Comparison of ENCODE assay signal across 20 mouse cellular contexts in genomic region chr12:85700191-85700841, GRCm38 (mm10). TPM values are rescaled to one million over a fixed set of nuclear protein-coding genes. Genes with fewer than 3 reads are reported as not detected.
DNase-seq lines count a peak whose midpoint lies in the region; ATAC-seq and TF ChIP-seq lines count a peak whose summit lies in the region.
"Had no signal": no experiment of that assay in that cellular context is flagged by ENCODE, and none has a peak within 500 bp of the region (broad histone marks: within the 10 kb centered on the region; RNA-seq: fewer than 3 reads in every experiment).

No protein-coding gene starts in this region.

- no peaks in the 10 kb centered on the region for H3K36me3 ChIP-seq in embryonic facial prominence, embryonic 14.5 days (ENCODE audit: control insufficient read depth, insufficient read depth, low read length)
- H3K36me3 ChIP-seq in embryonic facial prominence, embryonic 10.5 days (replicated peaks) = no peaks in the 10 kb centered on the region
- H3K36me3 ChIP-seq in hindbrain, embryonic 16.5 days (ENCODE audit: control insufficient read depth, insufficient read depth, low read length) = no peaks in the 10 kb centered on the region
- no peaks in the 10 kb centered on the region for H3K36me3 ChIP-seq in hindbrain, embryonic 14.5 days (replicated peaks; ENCODE audit: control insufficient read depth, insufficient read depth)
- no peaks in the 10 kb centered on the region for H3K36me3 ChIP-seq in lung, postnatal 0 days (ENCODE audit: insufficient read depth, low read length)
- no peaks in the 10 kb centered on the region for H3K36me3 ChIP-seq in kidney, embryonic 14.5 days (ENCODE audit: control insufficient read depth, insufficient read depth, low read length)
- H3K36me3 ChIP-seq: forebrain, embryonic 10.5 days; intestine, embryonic 15.5 days; limb, embryonic 15.5 days; midbrain, embryonic 15.5 days; neural tube, embryonic 15.5 days had no signal

- no peaks in the 10 kb centered on the region for H3K27me3 ChIP-seq in embryonic facial prominence, embryonic 14.5 days (replicated peaks; ENCODE audit: control insufficient read depth, insufficient read depth, low read length)
- H3K27me3 ChIP-seq in embryonic facial prominence, embryonic 10.5 days (replicated peaks; ENCODE audit: low read depth, poor library complexity, severe bottlenecking) = peaks cover 10% of the 10 kb centered on the region; the same call in 1 of the 2 replicates
- peaks cover 2% of the 10 kb centered on the region; the same call in 1 of the 2 replicates for H3K27me3 ChIP-seq in hindbrain, embryonic 16.5 days (replicated peaks; ENCODE audit: control insufficient read depth, insufficient read depth, low read length)
- H3K27me3 ChIP-seq in hindbrain, embryonic 14.5 days (ENCODE audit: control insufficient read depth, insufficient read depth, low read length) = 0 out of 2 replicates have a peak, but pooled peaks cover 11% of the 10 kb centered on the region
- H3K27me3 ChIP-seq in lung, postnatal 0 days (replicated peaks; ENCODE audit: insufficient read depth, low read length) = no peaks in the 10 kb centered on the region
- H3K27me3 ChIP-seq in kidney, embryonic 14.5 days (ENCODE audit: control insufficient read depth, insufficient read depth, low read length) = no peaks in the 10 kb centered on the region
- H3K27me3 ChIP-seq: intestine, embryonic 15.5 days; limb, embryonic 15.5 days had no signal

- H3K9ac ChIP-seq in embryonic facial prominence, embryonic 14.5 days (ENCODE audit: low read depth, low read length) = no peak overlapping the region
- H3K9ac ChIP-seq in hindbrain, embryonic 16.5 days (ENCODE audit: low read depth, low read length) = no peak overlapping the region
- H3K9ac ChIP-seq in hindbrain, embryonic 14.5 days = no peak overlapping the region
- no peak overlapping the region for H3K9ac ChIP-seq in lung, postnatal 0 days (replicated peaks; ENCODE audit: low read depth)
- no peak overlapping the region for H3K9ac ChIP-seq in kidney, embryonic 14.5 days (ENCODE audit: low read depth, low read length)
- H3K9ac ChIP-seq: intestine, embryonic 15.5 days; limb, embryonic 15.5 days; liver, embryonic 14.5 days; midbrain, embryonic 15.5 days; neural tube, embryonic 15.5 days had no signal

- H3K27ac ChIP-seq in embryonic facial prominence, embryonic 14.5 days (replicated peaks; ENCODE audit: low read depth, low read length) = no peak overlapping the region
- no peak overlapping the region for H3K27ac ChIP-seq in embryonic facial prominence, embryonic 10.5 days (replicated peaks)
- no peak overlapping the region for H3K27ac ChIP-seq in hindbrain, embryonic 16.5 days (ENCODE audit: low read depth, low read length)
- no peak overlapping the region for H3K27ac ChIP-seq in hindbrain, embryonic 14.5 days
- peak overlapping the region; percentile 59 for H3K27ac ChIP-seq in lung, postnatal 0 days (ENCODE audit: low read length)
- H3K27ac ChIP-seq in kidney, embryonic 14.5 days (ENCODE audit: low read depth, low read length) = no peak overlapping the region
- H3K27ac ChIP-seq: forebrain, embryonic 10.5 days; gastrocnemius, adult 2 months; intestine, embryonic 15.5 days; limb, embryonic 15.5 days; liver, embryonic 14.5 days; midbrain, embryonic 15.5 days; neural tube, embryonic 15.5 days had no signal

- 62% methylated on average over 6 of the region's 6 CpGs for WGBS in embryonic facial prominence, embryonic 14.5 days
- WGBS in embryonic facial prominence, embryonic 10.5 days = 72% methylated on average over 6 of the region's 6 CpGs
- WGBS in hindbrain, embryonic 16.5 days = 55% methylated on average over 6 of the region's 6 CpGs
- 57% methylated on average over 6 of the region's 6 CpGs for WGBS in hindbrain, embryonic 14.5 days
- 48% methylated on average over 6 of the region's 6 CpGs for WGBS in lung, postnatal 0 days
- WGBS in kidney, embryonic 14.5 days = 58% methylated on average over 6 of the region's 6 CpGs

- no peak; the same call in 1 of the 2 replicates for ATAC-seq in embryonic facial prominence, embryonic 14.5 days (ENCODE audit: low read depth)
- peak; percentile 32; the same call in 1 of the 2 replicates for ATAC-seq in hindbrain, embryonic 16.5 days
- no peak for ATAC-seq in hindbrain, embryonic 14.5 days (ENCODE audit: low FRiP score)
- ATAC-seq in lung, postnatal 0 days = no peak
- no peak for ATAC-seq in kidney, embryonic 14.5 days (ENCODE audit: low FRiP score, low TSS enrichment)
- ATAC-seq: intestine, embryonic 15.5 days; midbrain, embryonic 15.5 days had no signal

- peak; percentile 41 for DNase-seq in embryonic facial prominence, embryonic 14.5 days (ENCODE audit: low spot score)
- no peak for DNase-seq in embryonic facial prominence, embryonic 10.5 days (ENCODE audit: low spot score)
- DNase-seq in hindbrain, embryonic 14.5 days (ENCODE audit: low spot score) = no peak
- peak; percentile 48 for DNase-seq in lung, postnatal 0 days (ENCODE audit: low spot score)
- DNase-seq in lung, postnatal 4 days = no peak
- peak; percentile 8 for DNase-seq in brain, embryonic 18.5 days (ENCODE audit: low read depth, low spot score)
- DNase-seq: cerebellum, adult 2 months; gastrocnemius, adult 2 months; kidney, adult 8-10 months; kidney, postnatal 14 days; thymus, adult 2 months; thymus, postnatal 4 days had no signal

- TF ChIP-seq EP300 in lung, postnatal 0 days (IDR thresholded peaks at IDR 0.05) = no peak

- peaks cover 10% of the 10 kb centered on the region for H3K4me1 ChIP-seq in embryonic facial prominence, embryonic 14.5 days (ENCODE audit: control insufficient read depth, insufficient read depth, low read length)
- H3K4me1 ChIP-seq in embryonic facial prominence, embryonic 10.5 days = peaks cover 5% of the 10 kb centered on the region
- H3K4me1 ChIP-seq in hindbrain, embryonic 16.5 days (ENCODE audit: control insufficient read depth, insufficient read depth, low read depth, low read length) = peaks cover 2% of the 10 kb centered on the region
- no peaks in the 10 kb centered on the region for H3K4me1 ChIP-seq in hindbrain, embryonic 14.5 days (replicated peaks; ENCODE audit: control insufficient read depth, insufficient read depth, low read length)
- peaks cover 12% of the 10 kb centered on the region; the same call in 1 of the 2 replicates for H3K4me1 ChIP-seq in lung, postnatal 0 days (ENCODE audit: insufficient read depth, low read depth, low read length)
- H3K4me1 ChIP-seq in kidney, embryonic 14.5 days (ENCODE audit: control insufficient read depth, insufficient read depth, low read length) = 0 out of 2 replicates have a peak, but pooled peaks cover 7% of the 10 kb centered on the region

- no peak overlapping the region for H3K4me2 ChIP-seq in embryonic facial prominence, embryonic 14.5 days (ENCODE audit: low read depth, low read length)
- no peak overlapping the region for H3K4me2 ChIP-seq in hindbrain, embryonic 16.5 days (ENCODE audit: low read length)
- H3K4me2 ChIP-seq in hindbrain, embryonic 14.5 days (replicated peaks) = no peak overlapping the region
- no peak overlapping the region for H3K4me2 ChIP-seq in lung, postnatal 0 days (replicated peaks; ENCODE audit: low read depth, low read length)
- H3K4me2 ChIP-seq in kidney, embryonic 14.5 days (replicated peaks; ENCODE audit: low read depth, low read length) = no peak overlapping the region
- H3K4me2 ChIP-seq: intestine, embryonic 15.5 days; limb, embryonic 15.5 days; midbrain, embryonic 15.5 days; neural tube, embryonic 15.5 days had no signal

- no peak overlapping the region for H3K4me3 ChIP-seq in embryonic facial prominence, embryonic 14.5 days (ENCODE audit: low read depth, low read length)
- H3K4me3 ChIP-seq in embryonic facial prominence, embryonic 10.5 days = no peak overlapping the region
- H3K4me3 ChIP-seq in hindbrain, embryonic 16.5 days (ENCODE audit: low read length) = no peak overlapping the region
- H3K4me3 ChIP-seq in hindbrain, embryonic 14.5 days (replicated peaks; ENCODE audit: low read length) = no peak overlapping the region
- H3K4me3 ChIP-seq in lung, postnatal 0 days (ENCODE audit: low read depth, low read length) = no peak overlapping the region
- no peak overlapping the region for H3K4me3 ChIP-seq in kidney, embryonic 14.5 days (ENCODE audit: low read length)
- H3K4me3 ChIP-seq: forebrain, embryonic 10.5 days; gastrocnemius, adult 2 months; intestine, embryonic 15.5 days; limb, embryonic 15.5 days; midbrain, embryonic 15.5 days; neural tube, embryonic 15.5 days had no signal

- H3K9me3 ChIP-seq in embryonic facial prominence, embryonic 14.5 days (ENCODE audit: control insufficient read depth, low read length) = no peaks in the 10 kb centered on the region
- H3K9me3 ChIP-seq in embryonic facial prominence, embryonic 10.5 days = no peaks in the 10 kb centered on the region
- H3K9me3 ChIP-seq in hindbrain, embryonic 16.5 days (ENCODE audit: control insufficient read depth, low read length) = no peaks in the 10 kb centered on the region
- no peaks in the 10 kb centered on the region for H3K9me3 ChIP-seq in hindbrain, embryonic 14.5 days (ENCODE audit: control insufficient read depth, low read length)
- H3K9me3 ChIP-seq in lung, postnatal 0 days (ENCODE audit: low read length) = no peaks in the 10 kb centered on the region
- H3K9me3 ChIP-seq in kidney, embryonic 14.5 days (ENCODE audit: control insufficient read depth, low read length) = no peaks in the 10 kb centered on the region
- H3K9me3 ChIP-seq: forebrain, embryonic 10.5 days; intestine, embryonic 15.5 days; limb, embryonic 15.5 days; midbrain, embryonic 15.5 days; neural tube, embryonic 15.5 days had no signal

- TF ChIP-seq CTCF in lung, postnatal 0 days (IDR thresholded peaks at IDR 0.05) = no peak

RNA-seq across cellular contexts. Expression of gene Batf, which starts 13.8 kb away (rescaled TPM):
- polyA plus RNA-seq in embryonic facial prominence, embryonic 14.5 days (2014; fragmentation: Nextera tagmentation; extraction: Ambion mirVana) = 7.3 and 8.3 TPM in 2 replicates
- polyA plus RNA-seq in embryonic facial prominence, embryonic 10.5 days (2016; fragmentation: Nextera tagmentation; extraction: Ambion mirVana) = 2.4 and 2.6 TPM in 2 replicates
- 1.2 and 1.3 TPM in 2 replicates for polyA plus RNA-seq in hindbrain, embryonic 16.5 days (2015; fragmentation: Nextera tagmentation; extraction: Ambion mirVana)
- polyA plus RNA-seq in hindbrain, embryonic 14.5 days (2014; fragmentation: Nextera tagmentation; extraction: Ambion mirVana) = 0.81 and 1.1 TPM in 2 replicates
- 27.9 and 28.6 TPM in 2 replicates for polyA plus RNA-seq in lung, postnatal 0 days (2015; fragmentation: Nextera tagmentation; extraction: Ambion mirVana)
- polyA plus RNA-seq in kidney, embryonic 14.5 days (2014; fragmentation: Nextera tagmentation; extraction: Ambion mirVana) = 2.7 and 2.9 TPM in 2 replicates

RNA-seq across cellular contexts. Expression of gene Flvcr2, which starts 46.0 kb away (rescaled TPM):
- polyA plus RNA-seq in embryonic facial prominence, embryonic 14.5 days (2014; fragmentation: Nextera tagmentation; extraction: Ambion mirVana) = 2.7 and 2.8 TPM in 2 replicates
- polyA plus RNA-seq in embryonic facial prominence, embryonic 10.5 days (2016; fragmentation: Nextera tagmentation; extraction: Ambion mirVana) = 0.74 and 0.88 TPM in 2 replicates
- polyA plus RNA-seq in hindbrain, embryonic 16.5 days (2015; fragmentation: Nextera tagmentation; extraction: Ambion mirVana) = 6.3 and 6.9 TPM in 2 replicates
- polyA plus RNA-seq in hindbrain, embryonic 14.5 days (2014; fragmentation: Nextera tagmentation; extraction: Ambion mirVana) = 5.2 and 6.7 TPM in 2 replicates
- polyA plus RNA-seq in lung, postnatal 0 days (2015; fragmentation: Nextera tagmentation; extraction: Ambion mirVana) = 23.3 and 26.8 TPM in 2 replicates
- polyA plus RNA-seq in kidney, embryonic 14.5 days (2014; fragmentation: Nextera tagmentation; extraction: Ambion mirVana) = 0.94 and 2.2 TPM in 2 replicates

Comparison
In these comparisons a context has a peak if more than half of its experiments do, and no peak if none do; other contexts are left out.
1. DNase-seq: peak in embryonic facial prominence, embryonic 14.5 days (single experiment), lung, postnatal 0 days (single experiment) and brain, embryonic 18.5 days (single experiment); none in embryonic facial prominence, embryonic 10.5 days (single experiment), hindbrain, embryonic 14.5 days (single experiment) and lung, postnatal 4 days (0 of 2).